Mouse (Mus musculus): Measurements from ENCODE around the gene Nyx. TPM values are rescaled to one million over a fixed set of nuclear protein-coding genes. Genes with fewer than 3 reads are reported as not detected.

Nyx gene
- total RNA-seq (2023), result 0.15 TPM

GRCm38 (mm10) chrX:13465810-13466209 lies at the start of gene Nyx:
TSS of gene Nyx (plus strand) at chrX:13466110.

Other genes starting within 250 kb of the Nyx start
- gene Ddx3x, start 185.1 kb upstream of the Nyx start, total RNA-seq (2023), result 460 TPM
- gene Gpr34, start 166.0 kb downstream of the Nyx start, total RNA-seq (2023), result 5.9 TPM
- not detected for gene Gpr82, start 195.3 kb downstream of the Nyx start, total RNA-seq (2023)

Data from CD4-positive naive resting alpha-beta T cell, adult 57 days (primary cell).